Mouse (Mus musculus) kidney, adult 2 months (tissue): Measurements from ENCODE around the gene Spag7. TPM values are rescaled to one million over a fixed set of nuclear protein-coding genes. Genes with fewer than 3 reads are reported as not detected.

ENCODE experiments used
- DNase-seq: peaks from one replicate; pipeline ENCODE4 v3.0.0; 2021
- H3K27ac ChIP-seq: fragments of 200-500 bp; 2 replicates; pipeline ENCODE4 v1.5.1; 2012; ENCODE audit warnings: low read depth, low read length, control low read depth, inconsistent platforms; ENCODE audit not compliant: insufficient read depth
- H3K27me3 ChIP-seq: fragments of 200-500 bp; replicated peaks from 2 replicates; pipeline ENCODE4 v1.6.1; 2012; ENCODE audit warnings: mild to moderate bottlenecking, moderate library complexity, low read length, inconsistent platforms; ENCODE audit not compliant: control insufficient read depth, insufficient read depth
- H3K36me3 ChIP-seq: fragments of 200-500 bp; 2 replicates; pipeline ENCODE4 v1.6.1; 2012; ENCODE audit warnings: mild to moderate bottlenecking, moderate library complexity, low read length, inconsistent platforms; ENCODE audit not compliant: control insufficient read depth, insufficient read depth
- H3K4me1 ChIP-seq: fragments of 200-500 bp; 2 replicates; pipeline ENCODE4 v1.6.1; 2011; ENCODE audit warnings: low read length; ENCODE audit not compliant: control insufficient read depth, insufficient read depth
- H3K4me3 ChIP-seq: fragments of 200-500 bp; 2 replicates; pipeline ENCODE4 v1.5.1; 2011; ENCODE audit warnings: mild to moderate bottlenecking, low read depth, low read length, control low read depth; ENCODE audit not compliant: insufficient read depth
- CTCF ChIP-seq: fragments of 200-500 bp; conservative IDR thresholded peaks from 2 replicates; pipeline ENCODE4 v1.5.1; 2011; ENCODE audit warnings: low read depth, mild to moderate bottlenecking, control low read depth, low read length, moderate library complexity, mixed read lengths; ENCODE audit not compliant: insufficient read depth, insufficient read length
- POLR2A ChIP-seq: fragments of 200-500 bp; IDR thresholded peaks from one replicate; pipeline ENCODE4 v1.6.1; 2011; ENCODE audit warnings: low read depth, low read length, control low read depth
- WGBS: fragments of 180-500 bp; shearing (Covaris S2); methylation state at CpG from one replicate; pipeline ENCODE4 v1.1.7; 2018; 5-methylcytosine and 5-hydroxymethylcytosine counted together
- polyA plus RNA-seq: library from polyadenylated mRNA; depleted of rRNA; stranded (reverse); fragments of >200 nt; gene quantifications from 2 replicates; pipeline ENCODE4 v1.2.3, GENCODE M21; 2012

Spag7 gene
- polyA plus RNA-seq, 1 experiment = 59.8 TPM

GRCm38 (mm10) chr11:70643051-70643450 lies 26.2 kb downstream of the Spag7 start:
- Histone ChIP-seq H3K27me3 (no peaks in the 10 kb centered on the region), H3K36me3 (peaks cover 4% of the 10 kb centered on the region), H3K4me1 (peaks cover 11% of the 10 kb centered on the region), H3K27ac (no peak overlapping the region), H3K4me3 (no peak overlapping the region)
- 85% methylated on average over 6 of the region's 6 CpGs for WGBS
- no peak for TF ChIP-seq CTCF
- TF ChIP-seq POLR2A = no peak
- DNase-seq = no peak

- H3K4me3 ChIP-seq = no peak overlapping the region
- 79% methylated on average over 7 of the region's 7 CpGs for WGBS
- H3K4me1 ChIP-seq = peaks cover 11% of the 10 kb centered on the region
- TF ChIP-seq POLR2A (no peak), CTCF (no peak)
- DNase-seq = no peak
- H3K27ac ChIP-seq = no peak overlapping the region
- H3K27me3 ChIP-seq = no peaks in the 10 kb centered on the region
- peaks cover 4% of the 10 kb centered on the region for H3K36me3 ChIP-seq
Measured at GRCm38 (mm10) chr11:70641241-70641640, 28.0 kb downstream of the Spag7 start.

DNA sequence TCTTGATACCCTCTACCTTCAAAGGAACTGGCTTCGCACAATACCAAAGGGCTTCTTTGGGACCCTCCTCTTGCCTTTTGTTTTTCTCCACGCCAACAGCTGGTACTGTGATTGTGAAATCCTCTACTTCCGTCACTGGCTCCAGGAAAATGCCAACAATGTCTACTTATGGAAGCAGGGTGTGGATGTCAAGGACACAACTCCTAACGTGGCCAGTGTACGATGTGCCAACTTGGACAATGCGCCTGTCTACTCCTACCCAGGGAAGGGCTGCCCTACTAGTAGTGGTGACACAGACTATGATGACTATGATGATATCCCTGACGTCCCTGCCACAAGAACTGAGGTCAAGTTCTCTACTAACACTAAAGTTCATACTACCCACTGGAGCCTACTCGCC lies 29.2 kb downstream of the Spag7 start:
- TF ChIP-seq POLR2A (no peak), CTCF (no peak)
- peaks cover 4% of the 10 kb centered on the region for H3K36me3 ChIP-seq
- H3K27ac ChIP-seq = no peak overlapping the region
- DNase-seq = no peak
- H3K4me1 ChIP-seq = 0 out of 2 replicates have a peak, but pooled peaks cover 3% of the 10 kb centered on the region
- no peak overlapping the region for H3K4me3 ChIP-seq
- H3K27me3 ChIP-seq = no peaks in the 10 kb centered on the region
- 86% methylated on average over 8 of the region's 8 CpGs for WGBS

DNA sequence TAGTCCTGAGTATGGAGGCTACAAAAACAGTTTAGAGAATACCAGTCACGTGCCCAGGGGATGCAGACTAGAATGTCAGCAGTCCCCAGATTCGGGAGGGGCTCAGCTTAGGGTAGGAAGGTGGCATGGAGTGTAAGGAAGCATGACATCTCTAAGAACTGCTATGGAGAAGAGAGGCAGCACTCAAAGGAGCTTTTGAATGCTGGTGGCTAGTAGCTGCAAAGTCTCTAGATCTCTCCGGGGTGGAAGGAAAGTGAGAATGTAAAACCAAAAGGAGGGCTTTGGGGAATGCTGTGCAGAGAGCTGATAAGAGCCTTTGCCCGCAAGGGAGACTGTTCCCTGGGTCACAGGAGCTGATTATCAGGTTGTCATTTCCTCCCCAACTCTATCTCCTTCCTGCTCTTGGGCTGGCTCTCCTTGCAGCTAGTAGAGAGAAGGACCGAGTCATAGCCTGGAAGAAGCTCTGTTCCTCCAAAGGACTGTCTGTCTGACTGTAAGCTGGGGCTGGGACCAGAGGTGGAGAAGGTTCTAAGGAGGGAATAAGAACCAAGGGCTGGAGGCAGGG lies 30.4 kb downstream of the Spag7 start, which contains the start of gene Gp1ba:
Gene Gp1ba (plus strand): TSS at position 409 of the 565 bp plus-strand sequence.
- Histone ChIP-seq H3K27me3 (no peaks in the 10 kb centered on the region), H3K4me3 (no peak within 1 kb of the TSS), H3K4me1 (0 out of 2 replicates have a peak, but pooled peaks cover 3% of the 10 kb centered on the region), H3K36me3 (no peaks in the 10 kb centered on the region), H3K27ac (no peak within 1 kb of the TSS)
- TF ChIP-seq POLR2A = no peak
- WGBS = 33% methylated on average over 5 of the region's 5 CpGs
- DNase-seq = no peak

DNA sequence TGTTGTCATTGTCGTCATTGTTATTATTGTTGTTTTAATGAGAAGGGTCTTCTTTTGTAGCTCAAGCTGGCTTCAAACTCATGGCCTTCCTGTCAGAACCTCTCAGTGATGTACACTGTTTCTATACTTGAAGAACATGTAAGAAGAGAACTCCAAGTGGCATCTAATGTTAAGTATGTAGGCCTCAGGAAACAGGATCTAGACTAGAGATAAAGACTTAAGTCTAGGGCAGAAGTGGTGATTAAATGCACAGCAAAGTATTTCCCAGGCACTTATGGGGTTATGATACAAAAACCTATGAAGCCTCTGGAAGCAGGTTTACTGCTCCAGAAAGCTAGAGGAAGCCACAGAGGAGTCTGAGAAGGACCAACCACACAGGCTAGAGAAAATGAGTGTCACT lies 30.9 kb downstream of the Spag7 start:
- H3K27me3 ChIP-seq = no peaks in the 10 kb centered on the region
- no peak overlapping the region for H3K4me3 ChIP-seq
- 0 out of 2 replicates have a peak, but pooled peaks cover 3% of the 10 kb centered on the region for H3K4me1 ChIP-seq
- TF ChIP-seq CTCF = no peak
- TF ChIP-seq POLR2A = no peak
- no peak overlapping the region for H3K27ac ChIP-seq
- WGBS = 88% methylated on average over 1 of the region's 1 CpGs
- no peaks in the 10 kb centered on the region for H3K36me3 ChIP-seq
- DNase-seq = no peak

DNA sequence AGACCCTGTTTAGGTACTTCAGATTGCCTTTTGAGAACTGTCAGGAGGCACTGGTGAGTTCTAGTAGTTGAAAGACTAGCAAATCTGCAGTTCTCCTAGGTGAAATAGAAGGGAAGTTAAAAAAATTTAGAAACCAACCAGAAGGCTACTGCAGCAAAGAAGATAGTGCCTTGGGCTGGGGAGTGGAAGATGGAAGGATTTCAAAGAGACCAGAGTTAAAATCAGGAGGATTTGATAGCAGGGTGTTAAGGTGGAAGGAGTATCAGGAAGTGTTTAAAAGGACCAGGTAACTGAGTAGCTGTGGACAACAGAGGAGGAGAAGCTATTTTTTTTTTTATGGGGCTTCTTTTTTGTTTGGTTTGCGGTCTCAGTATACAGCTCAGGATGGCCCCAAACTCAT lies 31.5 kb downstream of the Spag7 start:
- Histone ChIP-seq H3K27me3 (no peaks in the 10 kb centered on the region), H3K36me3 (no peaks in the 10 kb centered on the region), H3K4me3 (no peak overlapping the region), H3K27ac (no peak overlapping the region), H3K4me1 (0 out of 2 replicates have a peak, but pooled peaks cover 3% of the 10 kb centered on the region)
- 100% methylated on average over 1 of the region's 1 CpGs for WGBS
- TF ChIP-seq CTCF (no peak), POLR2A (no peak)
- no peak for DNase-seq

DNA sequence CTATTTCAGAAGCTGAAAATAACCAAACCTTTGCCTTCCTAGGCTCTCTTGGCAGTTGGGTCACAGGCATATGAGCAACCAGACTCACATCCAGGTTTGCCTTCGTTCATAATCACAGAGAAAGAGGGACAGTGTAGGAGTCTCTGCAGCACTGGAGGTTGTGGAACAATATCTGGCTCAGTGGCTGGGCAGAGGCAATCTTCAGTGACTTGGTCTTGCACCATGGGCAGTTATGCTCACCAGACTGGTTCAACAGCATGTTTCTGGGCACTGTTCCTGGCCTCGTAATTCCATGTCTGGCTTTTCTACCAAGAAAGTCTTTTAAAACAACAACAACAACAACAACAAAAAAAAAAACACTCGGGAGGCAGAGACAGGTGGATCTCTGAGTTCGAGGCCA lies 33.6 kb downstream of the Spag7 start:
- TF ChIP-seq CTCF = no peak
- TF ChIP-seq POLR2A = no peak
- H3K27me3 ChIP-seq = no peaks in the 10 kb centered on the region
- no peak overlapping the region for H3K4me3 ChIP-seq
- WGBS = 72% methylated on average over 4 of the region's 4 CpGs
- no peaks in the 10 kb centered on the region for H3K36me3 ChIP-seq
- H3K27ac ChIP-seq = no peak overlapping the region
- H3K4me1 ChIP-seq = peaks cover 6% of the 10 kb centered on the region; the same call in 1 of the 2 replicates
- DNase-seq = no peak
